Mouse (Mus musculus): Measurements from ENCODE around the gene Nptn. TPM values are rescaled to one million over a fixed set of nuclear protein-coding genes. Genes with fewer than 3 reads are reported as not detected.
A peak's percentile ranks its signal among the peaks of the same experiment; 100 is the strongest.

Gene Nptn
- total and polyA plus RNA-seq, 2 experiments from 2014 or later: 236 to 362 TPM

GRCm38 (mm10) chr9:58541895-58542338 is 40.1 kb upstream of the Nptn start:
- no peak for ATAC-seq (ENCODE audit: low FRiP score)
- peaks cover 22% of the 10 kb centered on the region for H3K36me3 ChIP-seq (ENCODE audit: insufficient read depth, low read length)
- 54% methylated on average over 6 of the region's 6 CpGs for WGBS

GRCm38 (mm10) chr9:58544879-58545324 is 37.1 kb upstream of the Nptn start:
- no peaks in the 10 kb centered on the region for H3K27me3 ChIP-seq (ENCODE audit: insufficient read depth, low read length)
- H3K9me3 ChIP-seq (ENCODE audit: low read length): no peaks in the 10 kb centered on the region
- no peak for ATAC-seq (ENCODE audit: low FRiP score)
- TF ChIP-seq CTCF (IDR thresholded peaks at IDR 0.05): no peak
- H3K27ac ChIP-seq (ENCODE audit: low read depth, low read length): 0 out of 2 replicates have a peak overlapping the region, but pooled peaks have one; percentile 12
- DNase-seq (ENCODE audit: low spot score): peak; percentile 43
- peak overlapping the region; percentile 16; the same call in 1 of the 2 replicates for H3K4me2 ChIP-seq (ENCODE audit: low read depth, low read length, poor library complexity, severe bottlenecking)
- WGBS: 58% methylated on average over 4 of the region's 4 CpGs
- H3K9ac ChIP-seq (replicated peaks; ENCODE audit: low read length, poor library complexity, severe bottlenecking): no peak overlapping the region
- 0 out of 2 replicates have a peak, but pooled peaks cover 3% of the 10 kb centered on the region for H3K36me3 ChIP-seq (ENCODE audit: insufficient read depth, low read length)
- no peaks in the 10 kb centered on the region for H3K4me1 ChIP-seq (ENCODE audit: insufficient read depth, low read length)
- H3K4me3 ChIP-seq (ENCODE audit: low read depth, low read length): no peak overlapping the region

More at GRCm38 (mm10) chr9:58541895-58542338, 40.1 kb upstream of the Nptn start:
- Histone ChIP-seq H3K4me1 (ENCODE audit: insufficient read depth, low read length) (no peaks in the 10 kb centered on the region), H3K27me3 (ENCODE audit: insufficient read depth, low read length) (no peaks in the 10 kb centered on the region), H3K9ac (replicated peaks; ENCODE audit: low read length, poor library complexity, severe bottlenecking) (no peak overlapping the region), H3K4me2 (ENCODE audit: low read depth, low read length, poor library complexity, severe bottlenecking) (no peak overlapping the region), H3K4me3 (ENCODE audit: low read depth, low read length) (no peak overlapping the region), H3K27ac (ENCODE audit: low read depth, low read length) (0 out of 2 replicates have a peak overlapping the region, but pooled peaks have one; percentile 12), H3K9me3 (ENCODE audit: low read length) (no peaks in the 10 kb centered on the region)
- no peak for TF ChIP-seq CTCF (IDR thresholded peaks at IDR 0.05)
- peak; percentile 88 for DNase-seq (ENCODE audit: low spot score)

DNA sequence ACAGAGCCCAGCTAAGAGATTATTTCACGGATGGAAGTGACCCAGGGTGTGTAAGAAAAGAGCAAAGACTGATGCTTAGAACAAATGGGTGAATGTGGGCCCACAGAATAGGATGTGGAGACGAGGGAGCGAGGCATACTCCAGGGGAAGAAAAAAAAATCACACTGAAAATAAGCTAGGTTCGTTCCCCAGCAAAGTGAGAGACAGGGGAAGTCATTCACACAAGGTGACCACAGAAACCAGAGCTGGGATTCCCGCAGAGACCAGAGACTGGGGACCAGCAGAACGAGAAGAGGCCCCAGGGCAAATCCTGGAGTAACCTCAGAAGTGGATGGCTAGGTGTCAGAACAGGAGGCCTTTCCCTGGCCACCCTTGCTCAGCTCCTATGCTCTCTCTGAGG is 36.6 kb upstream of the Nptn start:
- DNase-seq (ENCODE audit: low spot score): no peak
- 0 out of 2 replicates have a peak overlapping the region, but pooled peaks have one; percentile 12 for H3K27ac ChIP-seq (ENCODE audit: low read depth, low read length)
- H3K4me3 ChIP-seq (ENCODE audit: low read depth, low read length): no peak overlapping the region
- TF ChIP-seq CTCF (IDR thresholded peaks at IDR 0.05): no peak
- no peaks in the 10 kb centered on the region for H3K27me3 ChIP-seq (ENCODE audit: insufficient read depth, low read length)
- H3K4me1 ChIP-seq (ENCODE audit: insufficient read depth, low read length): no peaks in the 10 kb centered on the region
- 67% methylated on average over 6 of the region's 6 CpGs for WGBS
- 0 out of 2 replicates have a peak, but pooled peaks cover 2% of the 10 kb centered on the region for H3K36me3 ChIP-seq (ENCODE audit: insufficient read depth, low read length)
- ATAC-seq (ENCODE audit: low FRiP score): no peak
- no peak overlapping the region for H3K9ac ChIP-seq (replicated peaks; ENCODE audit: low read length, poor library complexity, severe bottlenecking)
- no peaks in the 10 kb centered on the region for H3K9me3 ChIP-seq (ENCODE audit: low read length)
- H3K4me2 ChIP-seq (ENCODE audit: low read depth, low read length, poor library complexity, severe bottlenecking): no peak overlapping the region

- H3K27ac ChIP-seq (ENCODE audit: low read depth, low read length): no peak overlapping the region
- H3K4me1 ChIP-seq (ENCODE audit: insufficient read depth, low read length): no peaks in the 10 kb centered on the region
- no peak overlapping the region for H3K9ac ChIP-seq (replicated peaks; ENCODE audit: low read length, poor library complexity, severe bottlenecking)
- no peaks in the 10 kb centered on the region for H3K36me3 ChIP-seq (ENCODE audit: insufficient read depth, low read length)
- DNase-seq (ENCODE audit: low spot score): peak; percentile 15
- no peaks in the 10 kb centered on the region for H3K9me3 ChIP-seq (ENCODE audit: low read length)
- 74% methylated on average over 11 of the region's 11 CpGs for WGBS
- H3K4me2 ChIP-seq (ENCODE audit: low read depth, low read length, poor library complexity, severe bottlenecking): no peak overlapping the region
- ATAC-seq (ENCODE audit: low FRiP score): no peak
- H3K27me3 ChIP-seq (ENCODE audit: insufficient read depth, low read length): no peaks in the 10 kb centered on the region
- TF ChIP-seq CTCF (IDR thresholded peaks at IDR 0.05): no peak
- no peak overlapping the region for H3K4me3 ChIP-seq (ENCODE audit: low read depth, low read length)
Measured at GRCm38 (mm10) chr9:58546630-58547360, 35.2 kb upstream of the Nptn start.

- Histone ChIP-seq H3K36me3 (ENCODE audit: insufficient read depth, low read length) (no peaks in the 10 kb centered on the region), H3K27me3 (ENCODE audit: insufficient read depth, low read length) (no peaks in the 10 kb centered on the region), H3K27ac (ENCODE audit: low read depth, low read length) (no peak overlapping the region), H3K4me2 (ENCODE audit: low read depth, low read length, poor library complexity, severe bottlenecking) (no peak overlapping the region), H3K9me3 (ENCODE audit: low read length) (no peaks in the 10 kb centered on the region), H3K4me1 (ENCODE audit: insufficient read depth, low read length) (peaks cover 6% of the 10 kb centered on the region), H3K9ac (replicated peaks; ENCODE audit: low read length, poor library complexity, severe bottlenecking) (no peak overlapping the region), H3K4me3 (ENCODE audit: low read depth, low read length) (no peak overlapping the region)
- WGBS: 62% methylated on average over 4 of the region's 4 CpGs
- DNase-seq (ENCODE audit: low spot score): no peak
- TF ChIP-seq CTCF (IDR thresholded peaks at IDR 0.05): no peak
- ATAC-seq (ENCODE audit: low FRiP score): no peak
Measured at GRCm38 (mm10) chr9:58548897-58549296, 33.1 kb upstream of the Nptn start.

GRCm38 (mm10) chr9:58549694-58550093 is 32.3 kb upstream of the Nptn start:
- H3K9ac ChIP-seq (replicated peaks; ENCODE audit: low read length, poor library complexity, severe bottlenecking): no peak overlapping the region
- no peaks in the 10 kb centered on the region for H3K27me3 ChIP-seq (ENCODE audit: insufficient read depth, low read length)
- H3K36me3 ChIP-seq (ENCODE audit: insufficient read depth, low read length): no peaks in the 10 kb centered on the region
- no peak for TF ChIP-seq CTCF (IDR thresholded peaks at IDR 0.05)
- no peak overlapping the region for H3K27ac ChIP-seq (ENCODE audit: low read depth, low read length)
- H3K9me3 ChIP-seq (ENCODE audit: low read length): no peaks in the 10 kb centered on the region
- 75% methylated on average over 3 of the region's 3 CpGs for WGBS
- H3K4me3 ChIP-seq (ENCODE audit: low read depth, low read length): no peak overlapping the region
- no peak for ATAC-seq (ENCODE audit: low FRiP score)
- peaks cover 10% of the 10 kb centered on the region for H3K4me1 ChIP-seq (ENCODE audit: insufficient read depth, low read length)
- H3K4me2 ChIP-seq (ENCODE audit: low read depth, low read length, poor library complexity, severe bottlenecking): no peak overlapping the region
- no peak for DNase-seq (ENCODE audit: low spot score)

Measured in midbrain, postnatal 0 days (tissue).